Mouse (Mus musculus) ZHBTc4 (cell line): ENCODE results near the gene Dmrta1.

Source experiments
- DNase-seq: peaks from one replicate; pipeline ENCODE4 v3.0.0-alpha.2; 2011; ENCODE audit warnings: low read depth, low spot score

The Dmrta1 gene

GRCm38 (mm10) chr4:89679195-89679594 is at the start of gene Dmrta1:
Dmrta1 (plus strand) TSS chr4:89679436.
- no peak for DNase-seq

- no peak for DNase-seq
Observed at GRCm38 (mm10) chr4:89630374-89631079, 48.7 kb upstream of the Dmrta1 start.

GRCm38 (mm10) chr4:89631560-89631959 is 47.7 kb upstream of the Dmrta1 start:
- peak; percentile 2 for DNase-seq

GRCm38 (mm10) chr4:89638651-89639050 is 40.6 kb upstream of the Dmrta1 start:
- DNase-seq: no peak

- DNase-seq: no peak
Observed at GRCm38 (mm10) chr4:89644235-89645115, 34.8 kb upstream of the Dmrta1 start.

GRCm38 (mm10) chr4:89650352-89651311 is 28.6 kb upstream of the Dmrta1 start:
- DNase-seq: no peak

- DNase-seq: no peak
Observed at GRCm38 (mm10) chr4:89651312-89651686, 27.9 kb upstream of the Dmrta1 start.

GRCm38 (mm10) chr4:89651779-89652178 is 27.5 kb upstream of the Dmrta1 start:
- no peak for DNase-seq

- DNase-seq: no peak
Observed at GRCm38 (mm10) chr4:89663406-89663805, 15.8 kb upstream of the Dmrta1 start.

- no peak for DNase-seq
Observed at GRCm38 (mm10) chr4:89674711-89675110, 4.5 kb upstream of the Dmrta1 start.

- no peak for DNase-seq
Observed at GRCm38 (mm10) chr4:89677903-89678302, 1.3 kb upstream of the Dmrta1 start.

GRCm38 (mm10) chr4:89678713-89679112 is 523 bp upstream of the Dmrta1 start:
- DNase-seq: no peak

GRCm38 (mm10) chr4:89687961-89688803 is 8.9 kb downstream of the Dmrta1 start:
- DNase-seq: peak; percentile 78

GRCm38 (mm10) chr4:89688804-89689497 is 9.7 kb downstream of the Dmrta1 start:
- peak; percentile 67 for DNase-seq

GRCm38 (mm10) chr4:89691936-89692335 is 12.7 kb downstream of the Dmrta1 start:
- DNase-seq: no peak

GRCm38 (mm10) chr4:89692780-89693179 is 13.5 kb downstream of the Dmrta1 start:
- DNase-seq: peak; percentile 32

GRCm38 (mm10) chr4:89695589-89695988 is 16.4 kb downstream of the Dmrta1 start:
- DNase-seq: peak; percentile 26

GRCm38 (mm10) chr4:89697951-89698350 is 18.7 kb downstream of the Dmrta1 start:
- DNase-seq: peak; percentile 14

GRCm38 (mm10) chr4:89723526-89724190 is 44.4 kb downstream of the Dmrta1 start:
- DNase-seq: peak; percentile 75
